Mouse (Mus musculus): Measurements from ENCODE around the gene Olfr728.

Gene Olfr728

DNA sequence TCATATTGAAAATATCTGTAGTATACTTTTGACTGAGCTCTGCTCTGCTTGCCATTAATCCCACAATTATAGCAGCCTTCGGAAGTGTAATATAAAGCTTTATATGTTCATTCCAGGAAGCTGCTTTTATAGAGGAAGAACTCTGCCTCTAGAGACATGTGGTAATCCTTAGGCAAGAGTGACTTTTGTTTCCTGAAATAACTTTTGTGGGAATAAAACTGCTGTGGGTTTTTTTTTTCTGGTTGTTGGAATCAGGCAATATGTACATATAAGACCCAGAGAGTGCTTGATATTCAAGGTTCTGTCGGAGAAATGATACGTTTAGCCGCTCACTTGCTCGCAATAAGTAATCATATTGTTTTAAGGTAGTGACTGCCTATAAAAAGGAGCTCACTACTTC lies at the start of gene Olfr728:
TSS of gene Olfr728 (minus strand) at position 101 of the 400 bp plus-strand sequence.
- no peak for DNase-seq (ENCODE audit: extremely low read depth, low read depth)

GRCm38 (mm10) chr14:50188098-50188497 lies 45.6 kb upstream of the Olfr728 start, which contains the start of gene Olfr730:
Olfr730 (minus strand) TSS chr14:50188198.
- no peak for DNase-seq (ENCODE audit: extremely low read depth, low read depth)

- DNase-seq (ENCODE audit: extremely low read depth, low read depth): no peak
Observed at GRCm38 (mm10) chr14:50152810-50153209, 10.3 kb upstream of the Olfr728 start, which contains the start of gene Olfr729. Olfr729 (minus strand) TSS chr14:50152910.

DNA sequence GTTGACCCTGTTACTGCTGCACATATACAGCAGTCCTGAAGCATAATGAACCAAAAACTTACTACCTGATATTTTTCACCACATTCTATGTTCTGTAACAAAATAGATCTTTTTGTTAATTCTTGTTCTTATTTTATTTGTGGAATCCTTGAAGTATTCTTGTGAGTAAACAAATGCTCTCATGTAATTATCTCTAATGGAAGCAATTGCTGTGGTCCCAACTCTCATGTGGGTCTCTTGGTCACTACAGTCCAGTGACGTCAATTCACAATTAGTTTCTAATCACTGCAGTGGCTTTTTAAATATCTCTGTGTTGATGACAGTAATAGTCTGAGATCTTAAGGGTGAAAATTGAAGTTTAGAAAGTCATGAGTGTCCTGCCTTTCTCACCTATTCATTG lies 19.6 kb downstream of the Olfr728 start, which contains the start of gene Olfr727:
TSS of gene Olfr727 (plus strand) at position 301 of the 400 bp plus-strand sequence.
- DNase-seq (ENCODE audit: extremely low read depth, low read depth): no peak

- no peak for DNase-seq (ENCODE audit: extremely low read depth, low read depth)
Observed at GRCm38 (mm10) chr14:50090853-50091252, 51.6 kb downstream of the Olfr728 start, which contains the start of gene Olfr726. Olfr726 (minus strand) TSS chr14:50090953.

Measured in MEL-GATA-1-ER (cell line).